Mouse (Mus musculus) midbrain, embryonic 15.5 days (tissue): ENCODE results near the gene Gm26938. TPM values are rescaled to one million over a fixed set of nuclear protein-coding genes. Genes with fewer than 3 reads are reported as not detected.
A peak's percentile ranks its signal among the peaks of the same experiment; 100 is the strongest.

Experiments
- ATAC-seq: fragments of 200-750 bp; cut with Nextera tagmentation; replicated peaks from 2 replicates; pipeline ENCODE4 v1.8.0; 2017; ENCODE audit warnings: moderate TSS enrichment
- H3K27ac ChIP-seq: fragments of 300-500 bp; sonication (generic); 2 replicates; pipeline ENCODE4 v1.5.1; 2015; ENCODE audit warnings: mild to moderate bottlenecking, inconsistent platforms
- H3K27me3 ChIP-seq: fragments of 300-500 bp; sonication (generic); replicated peaks from 2 replicates; pipeline ENCODE4 v1.6.1; 2015; ENCODE audit warnings: inconsistent platforms
- H3K36me3 ChIP-seq: fragments of 300-500 bp; sonication (generic); replicated peaks from 2 replicates; pipeline ENCODE4 v1.6.1; 2015; ENCODE audit warnings: inconsistent platforms
- H3K4me1 ChIP-seq: fragments of 300-500 bp; sonication (generic); 2 replicates; pipeline ENCODE4 v1.6.1; 2015; ENCODE audit warnings: inconsistent platforms
- H3K4me2 ChIP-seq: fragments of 300-500 bp; sonication (generic); 2 replicates; pipeline ENCODE4 v1.6.1; 2015; ENCODE audit warnings: inconsistent platforms, mild to moderate bottlenecking, moderate library complexity
- H3K4me3 ChIP-seq: fragments of 300-500 bp; sonication (generic); 2 replicates; pipeline ENCODE4 v1.5.1; 2015; ENCODE audit warnings: mild to moderate bottlenecking, inconsistent platforms
- H3K9ac ChIP-seq: fragments of 300-500 bp; sonication (generic); 2 replicates; pipeline ENCODE4 v1.6.1; 2015; ENCODE audit warnings: mild to moderate bottlenecking, inconsistent platforms
- H3K9me3 ChIP-seq: fragments of 300-500 bp; sonication (generic); 2 replicates; pipeline ENCODE4 v1.6.1; 2016; ENCODE audit warnings: inconsistent platforms
- WGBS: fragments of 180-500 bp; shearing (Covaris S2); methylation state at CpG from one replicate; pipeline ENCODE4 v1.1.7; 2015; ENCODE audit warnings: mixed read lengths; 5-methylcytosine and 5-hydroxymethylcytosine counted together
- polyA plus RNA-seq: library from polyadenylated mRNA; unstranded; fragments of >200 nt; fragmentation: Nextera tagmentation; extraction: Ambion mirVana; gene quantifications from 2 replicates; pipeline ENCODE4 v1.2.1, GENCODE M21; 2015

Gm26938 gene
- polyA plus RNA-seq, 1 experiment from 2014 or later: not detected

- Histone ChIP-seq H3K9me3 (no peaks in the 10 kb centered on the region), H3K4me1 (peaks cover 18% of the 10 kb centered on the region), H3K4me3 (no peak overlapping the region), H3K4me2 (0 out of 2 replicates have a peak overlapping the region, but pooled peaks have one; percentile 93), H3K27ac (no peak overlapping the region), H3K36me3 (no peaks in the 10 kb centered on the region), H3K27me3 (no peaks in the 10 kb centered on the region), H3K9ac (no peak overlapping the region)
- ATAC-seq: no peak
- WGBS: 93% methylated on average over 1 of the region's 1 CpGs
Observed at GRCm38 (mm10) chr5:139827593-139827992, 1.4 kb upstream of the Gm26938 start.

GRCm38 (mm10) chr5:139825947-139826346, 260 bp downstream of the Gm26938 start:
- Histone ChIP-seq H3K4me1 (peaks cover 18% of the 10 kb centered on the region), H3K4me2 (peak overlapping the region; percentile 93), H3K36me3 (peaks cover 3% of the 10 kb centered on the region; the same call in 1 of the 2 replicates), H3K27me3 (no peaks in the 10 kb centered on the region), H3K4me3 (peak overlapping the region; percentile 83), H3K9me3 (no peaks in the 10 kb centered on the region), H3K9ac (peak overlapping the region; percentile 83), H3K27ac (0 out of 2 replicates have a peak overlapping the region, but pooled peaks have one; percentile 18)
- 45% methylated on average over 11 of the region's 11 CpGs for WGBS
- 0 out of 2 replicates have a peak, but pooled peaks have one; percentile 31 for ATAC-seq

GRCm38 (mm10) chr5:139824531-139824930, 1.7 kb downstream of the Gm26938 start:
- ATAC-seq: no peak
- H3K27me3 ChIP-seq: no peaks in the 10 kb centered on the region
- H3K4me2 ChIP-seq: no peak overlapping the region
- 87% methylated on average over 10 of the region's 10 CpGs for WGBS
- H3K4me1 ChIP-seq: peaks cover 18% of the 10 kb centered on the region
- H3K9me3 ChIP-seq: no peaks in the 10 kb centered on the region
- no peak overlapping the region for H3K9ac ChIP-seq
- H3K27ac ChIP-seq: no peak overlapping the region
- H3K36me3 ChIP-seq: peaks cover 3% of the 10 kb centered on the region; the same call in 1 of the 2 replicates
- no peak overlapping the region for H3K4me3 ChIP-seq

GRCm38 (mm10) chr5:139821466-139822459, 4.4 kb downstream of the Gm26938 start:
- Histone ChIP-seq H3K9me3 (no peaks in the 10 kb centered on the region), H3K9ac (no peak overlapping the region), H3K4me3 (no peak overlapping the region), H3K4me1 (peaks cover 18% of the 10 kb centered on the region), H3K27ac (no peak overlapping the region), H3K27me3 (no peaks in the 10 kb centered on the region), H3K36me3 (peaks cover 3% of the 10 kb centered on the region; the same call in 1 of the 2 replicates), H3K4me2 (no peak overlapping the region)
- ATAC-seq: no peak
- 85% methylated on average over 12 of the region's 12 CpGs for WGBS

DNA sequence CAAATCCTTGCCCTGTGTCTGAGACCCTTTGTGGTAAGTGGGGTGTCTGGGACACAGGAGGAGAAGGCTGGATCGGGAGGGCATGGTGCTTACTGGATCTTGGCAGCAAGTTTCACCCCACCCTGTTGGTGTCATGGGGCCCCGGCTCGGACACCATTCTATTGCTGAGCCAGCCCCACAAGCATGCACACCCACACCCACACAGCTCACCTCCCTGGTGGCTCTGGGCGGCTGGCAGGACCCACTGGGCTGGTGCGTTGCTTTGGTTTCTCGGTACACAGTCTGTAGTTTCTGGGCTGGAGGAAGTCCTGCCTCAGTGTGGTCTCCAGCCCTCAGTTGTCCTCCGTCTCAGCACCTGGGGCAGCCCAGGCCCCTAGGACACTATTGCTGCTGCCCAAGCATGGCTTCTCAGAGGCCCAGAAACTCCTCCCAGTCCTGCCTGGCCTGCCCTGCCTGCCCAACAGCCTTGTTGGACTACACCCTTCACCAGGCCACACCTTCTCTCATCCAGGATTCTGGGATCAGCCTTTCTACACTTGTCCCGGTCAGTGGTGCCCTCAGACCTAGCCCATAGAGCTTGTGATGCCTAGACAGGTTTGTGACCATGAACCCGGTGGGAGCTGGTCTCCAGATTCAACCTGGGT, 6.5 kb downstream of the Gm26938 start, which contains the start of gene Tmem184a:
Gene Tmem184a, minus strand, starts transcription at position 380 of the 644 bp plus-strand sequence.
- H3K27me3 ChIP-seq: 0 out of 2 replicates have a peak, but pooled peaks cover 2% of the 10 kb centered on the region
- H3K36me3 ChIP-seq: peaks cover 3% of the 10 kb centered on the region; the same call in 1 of the 2 replicates
- WGBS: 85% methylated on average over 9 of the region's 9 CpGs
- H3K27ac ChIP-seq: no peak within 1 kb of the TSS
- no peak within 1 kb of the TSS for H3K9ac ChIP-seq
- H3K4me1 ChIP-seq: peaks cover 3% of the 10 kb centered on the region; the same call in 1 of the 2 replicates
- no peaks in the 10 kb centered on the region for H3K9me3 ChIP-seq
- no peak within 1 kb of the TSS for H3K4me3 ChIP-seq
- H3K4me2 ChIP-seq: no peak within 1 kb of the TSS
- no peak for ATAC-seq

DNA sequence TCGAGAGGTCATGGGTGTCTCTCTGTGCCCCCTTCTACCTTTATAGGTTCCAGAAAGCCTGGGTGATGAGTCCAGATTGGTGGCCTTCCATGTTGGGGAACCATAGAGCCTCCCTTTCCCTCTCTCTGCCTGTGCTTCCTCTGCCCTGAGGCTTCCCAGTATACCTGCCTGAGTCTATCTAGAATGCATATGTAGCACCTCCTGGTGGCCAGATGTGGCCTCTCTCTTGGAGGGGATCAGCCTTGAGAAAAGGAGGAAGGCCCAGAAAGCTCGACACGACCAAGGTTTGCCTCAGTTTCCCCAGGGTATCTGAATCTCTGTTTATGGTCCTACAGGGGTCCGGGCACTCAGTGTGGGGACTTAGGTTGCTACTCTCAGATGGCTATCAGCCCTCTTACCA, 7.4 kb downstream of the Gm26938 start:
- Histone ChIP-seq H3K4me3 (no peak overlapping the region), H3K9me3 (no peaks in the 10 kb centered on the region), H3K27me3 (peaks cover 8% of the 10 kb centered on the region; the same call in 1 of the 2 replicates), H3K4me1 (no peaks in the 10 kb centered on the region), H3K27ac (no peak overlapping the region), H3K4me2 (no peak overlapping the region), H3K9ac (no peak overlapping the region), H3K36me3 (peaks cover 3% of the 10 kb centered on the region; the same call in 1 of the 2 replicates)
- no peak for ATAC-seq
- WGBS: 56% methylated on average over 4 of the region's 4 CpGs

- 84% methylated on average over 3 of the region's 3 CpGs for WGBS
- no peaks in the 10 kb centered on the region for H3K4me1 ChIP-seq
- peaks cover 3% of the 10 kb centered on the region; the same call in 1 of the 2 replicates for H3K36me3 ChIP-seq
- no peak overlapping the region for H3K4me2 ChIP-seq
- peaks cover 11% of the 10 kb centered on the region for H3K27me3 ChIP-seq
- no peak overlapping the region for H3K9ac ChIP-seq
- no peak overlapping the region for H3K4me3 ChIP-seq
- H3K27ac ChIP-seq: no peak overlapping the region
- H3K9me3 ChIP-seq: no peaks in the 10 kb centered on the region
- no peak; the same call in 1 of the 2 replicates for ATAC-seq
Observed at GRCm38 (mm10) chr5:139818056-139818455, 8.2 kb downstream of the Gm26938 start.

DNA sequence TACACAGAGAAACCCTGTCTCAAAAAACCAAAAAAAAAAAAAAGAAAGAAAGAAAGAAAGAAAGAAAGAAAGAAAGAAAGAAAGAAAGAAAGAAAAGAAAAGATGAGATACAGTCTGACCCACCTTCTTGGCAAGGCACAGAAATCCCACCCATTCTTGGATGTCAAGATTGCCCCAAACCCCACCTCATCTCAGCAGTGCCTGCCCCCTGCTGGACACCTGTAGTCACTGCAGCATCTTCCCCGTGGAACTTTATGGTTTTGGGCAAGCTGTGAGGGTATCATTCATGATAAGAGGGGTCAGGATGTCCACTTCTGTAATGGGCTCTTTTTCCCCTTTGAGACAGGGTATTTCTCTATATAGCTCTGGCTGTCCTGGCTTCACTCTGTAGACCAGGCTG, 8.9 kb downstream of the Gm26938 start:
- Histone ChIP-seq H3K4me3 (no peak overlapping the region), H3K4me1 (no peaks in the 10 kb centered on the region), H3K9me3 (no peaks in the 10 kb centered on the region), H3K27me3 (peaks cover 16% of the 10 kb centered on the region), H3K36me3 (peaks cover 3% of the 10 kb centered on the region; the same call in 1 of the 2 replicates), H3K9ac (no peak overlapping the region), H3K27ac (no peak overlapping the region), H3K4me2 (no peak overlapping the region)
- ATAC-seq: no peak
- WGBS: 6% methylated on average over 1 of the region's 1 CpGs

DNA sequence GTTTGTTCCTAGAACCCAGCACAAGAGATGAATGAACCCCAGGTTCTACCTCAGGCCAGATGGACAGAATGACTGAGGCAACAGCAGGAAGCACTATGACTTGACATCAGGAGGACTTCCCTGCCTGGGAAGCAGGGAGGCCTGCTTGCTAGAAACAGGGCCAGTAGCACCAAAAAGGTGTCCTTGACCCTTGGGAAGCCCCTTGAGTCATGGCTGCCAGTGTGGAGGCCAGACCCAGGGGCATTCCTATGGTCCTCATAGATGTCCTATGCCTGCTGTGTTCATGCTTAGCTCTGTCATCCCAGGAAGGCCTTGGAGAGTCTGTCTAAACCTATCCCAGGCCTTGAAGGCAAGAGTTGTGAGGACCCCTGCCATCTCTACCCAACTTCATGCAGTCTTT, 9.8 kb downstream of the Gm26938 start:
- no peak overlapping the region for H3K4me3 ChIP-seq
- no peak overlapping the region for H3K27ac ChIP-seq
- ATAC-seq: no peak
- H3K4me2 ChIP-seq: no peak overlapping the region
- H3K27me3 ChIP-seq: peaks cover 16% of the 10 kb centered on the region
- no peaks in the 10 kb centered on the region for H3K36me3 ChIP-seq
- no peak overlapping the region for H3K9ac ChIP-seq
- H3K4me1 ChIP-seq: no peaks in the 10 kb centered on the region
- H3K9me3 ChIP-seq: no peaks in the 10 kb centered on the region

DNA sequence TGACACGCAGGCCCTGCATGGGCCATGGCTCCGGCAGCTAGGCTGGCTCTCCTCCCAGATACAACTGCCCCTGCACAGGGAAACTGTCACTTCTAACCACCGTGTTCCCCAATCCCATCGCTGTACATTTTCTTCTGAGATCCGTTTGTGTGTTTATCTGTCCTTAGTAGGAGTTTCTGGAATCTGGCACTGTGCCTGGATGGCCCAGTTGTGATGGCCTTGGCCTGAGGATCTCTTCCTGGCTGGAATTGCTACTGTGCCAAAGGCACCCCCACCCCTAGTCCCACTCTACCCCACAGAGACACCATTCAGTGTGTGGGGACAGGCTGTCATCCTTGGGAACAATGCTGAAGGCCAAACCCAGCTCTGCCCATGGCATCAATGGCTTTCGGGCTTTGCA, 10.2 kb downstream of the Gm26938 start:
- Histone ChIP-seq H3K9me3 (no peaks in the 10 kb centered on the region), H3K27ac (no peak overlapping the region), H3K36me3 (no peaks in the 10 kb centered on the region), H3K9ac (no peak overlapping the region), H3K4me1 (no peaks in the 10 kb centered on the region), H3K4me3 (no peak overlapping the region), H3K27me3 (peaks cover 16% of the 10 kb centered on the region), H3K4me2 (no peak overlapping the region)
- WGBS: 81% methylated on average over 6 of the region's 6 CpGs
- no peak for ATAC-seq

DNA sequence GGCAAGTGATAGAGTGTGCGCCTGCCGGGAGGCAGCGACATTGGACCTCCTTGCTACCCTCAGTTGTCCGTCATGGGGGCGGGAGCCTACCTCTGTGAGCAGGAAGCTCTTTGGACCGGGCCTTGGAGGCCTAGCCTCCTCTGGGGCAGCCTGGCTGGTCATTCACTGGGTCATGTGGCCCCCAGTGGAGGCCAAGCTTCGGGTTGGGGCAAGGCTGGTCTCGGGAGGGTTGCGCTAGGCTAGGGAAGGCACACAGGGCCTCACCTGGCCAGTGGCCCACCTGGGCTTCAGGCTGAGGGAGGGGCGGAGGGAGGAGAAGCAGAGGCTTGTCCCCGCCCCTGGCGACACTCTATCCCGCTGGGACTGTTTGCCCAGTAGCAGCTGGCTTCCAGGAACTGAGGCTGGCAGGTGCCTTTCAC, 12.2 kb downstream of the Gm26938 start:
- 17% methylated on average over 13 of the region's 13 CpGs for WGBS
- H3K9me3 ChIP-seq: no peaks in the 10 kb centered on the region
- no peak overlapping the region for H3K9ac ChIP-seq
- H3K36me3 ChIP-seq: no peaks in the 10 kb centered on the region
- H3K27me3 ChIP-seq: peaks cover 16% of the 10 kb centered on the region
- H3K4me2 ChIP-seq: no peak overlapping the region
- H3K4me1 ChIP-seq: no peaks in the 10 kb centered on the region
- no peak for ATAC-seq
- H3K27ac ChIP-seq: no peak overlapping the region
- H3K4me3 ChIP-seq: no peak overlapping the region

- no peak overlapping the region for H3K4me3 ChIP-seq
- 48% methylated on average over 10 of the region's 10 CpGs for WGBS
- H3K4me2 ChIP-seq: no peak overlapping the region
- peaks cover 16% of the 10 kb centered on the region for H3K27me3 ChIP-seq
- no peaks in the 10 kb centered on the region for H3K36me3 ChIP-seq
- H3K4me1 ChIP-seq: no peaks in the 10 kb centered on the region
- H3K9me3 ChIP-seq: no peaks in the 10 kb centered on the region
- no peak for ATAC-seq
- H3K27ac ChIP-seq: no peak overlapping the region
- H3K9ac ChIP-seq: no peak overlapping the region
Observed at GRCm38 (mm10) chr5:139813126-139813490, 13.1 kb downstream of the Gm26938 start.
